Mouse (Mus musculus) liver, adult 2 months (tissue): ENCODE measurements at regions not wholly inside any gene's neighbourhood (a gene's known extent, or its start where the extent isn't known, plus 50 kb on each side); places are given as distances from the start of the nearest gene placed in this dataset.

Source experiments
- DNase-seq: peaks from one replicate; pipeline ENCODE4 v3.0.0-alpha.2; 2011; ENCODE audit warnings: low read depth, low spot score; ENCODE audit errors: extremely low read depth
- H3K27ac ChIP-seq: fragments of 200-500 bp; replicated peaks from 2 replicates; pipeline ENCODE4 v1.5.1; 2012; ENCODE audit warnings: low read depth, mild to moderate bottlenecking, control low read depth, inconsistent platforms, low read length; ENCODE audit not compliant: insufficient read depth
- H3K27me3 ChIP-seq: fragments of 200-500 bp; 2 replicates; pipeline ENCODE4 v1.6.1; 2012; ENCODE audit warnings: mild to moderate bottlenecking, moderate library complexity, low read length, inconsistent platforms; ENCODE audit not compliant: control insufficient read depth, insufficient read depth
- H3K36me3 ChIP-seq: fragments of 200-500 bp; 2 replicates; pipeline ENCODE4 v1.6.1; 2012; ENCODE audit warnings: low read length, inconsistent platforms; ENCODE audit not compliant: control insufficient read depth, insufficient read depth
- H3K4me1 ChIP-seq: fragments of 200-500 bp; 2 replicates; pipeline ENCODE4 v1.6.1; 2011; ENCODE audit warnings: low read length; ENCODE audit not compliant: control insufficient read depth, insufficient read depth
- H3K4me3 ChIP-seq: fragments of 200-500 bp; 2 replicates; pipeline ENCODE4 v1.5.1; 2011; ENCODE audit warnings: low read depth, mild to moderate bottlenecking, control low read depth, low read length, moderate library complexity; ENCODE audit not compliant: insufficient read depth
- H3K79me2 ChIP-seq: fragments of 200-500 bp; 2 replicates; pipeline ENCODE4 v1.6.1; 2012; ENCODE audit warnings: inconsistent platforms, mild to moderate bottlenecking, low read length, moderate library complexity; ENCODE audit not compliant: control insufficient read depth, insufficient read depth
- H3K9ac ChIP-seq: fragments of 200-500 bp; 2 replicates; pipeline ENCODE4 v1.6.1; 2012; ENCODE audit warnings: low read depth, mild to moderate bottlenecking, control low read depth, inconsistent platforms, low read length
- CTCF ChIP-seq: fragments of 200-500 bp; IDR thresholded peaks from 2 replicates; pipeline ENCODE4 v1.5.1; 2011; ENCODE audit warnings: low read depth, low read length, control low read depth
- POLR2A ChIP-seq: fragments of 200-500 bp; IDR thresholded peaks from 2 replicates; pipeline ENCODE4 v1.6.1; 2011; ENCODE audit warnings: low read length, control low read depth; ENCODE audit not compliant: insufficient read depth; ENCODE audit errors: extremely low read depth
- WGBS: fragments of 180-500 bp; shearing (Covaris S2); methylation state at CpG from one replicate; pipeline ENCODE4 v1.1.7; 2018; 5-methylcytosine and 5-hydroxymethylcytosine counted together

DNA sequence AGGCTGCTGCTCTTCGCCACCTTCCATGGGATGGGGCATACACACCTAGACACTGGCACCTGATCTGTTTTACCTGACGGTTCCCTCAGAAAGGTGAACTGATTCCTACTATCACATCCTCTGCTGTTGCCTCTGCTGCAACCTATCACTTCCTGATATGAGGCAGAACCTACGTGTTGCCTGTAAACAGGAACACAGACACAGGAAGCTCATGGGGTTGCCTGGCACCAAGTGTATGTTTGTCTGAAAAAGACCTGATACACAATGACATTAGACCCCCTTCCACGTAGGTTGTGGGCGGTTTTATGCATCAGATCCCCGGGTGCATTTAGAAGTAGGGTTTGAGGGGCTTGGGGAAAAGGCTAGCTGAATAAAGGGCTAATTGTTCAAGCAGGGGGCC is 190.0 kb upstream of the Eef2kmt start:
- Histone ChIP-seq H3K4me1 (no peaks in the 10 kb centered on the region), H3K36me3 (no peaks in the 10 kb centered on the region), H3K79me2 (no peaks in the 10 kb centered on the region), H3K27me3 (no peaks in the 10 kb centered on the region; the same call in 1 of the 2 replicates), H3K4me3 (no peak overlapping the region), H3K27ac (no peak overlapping the region), H3K9ac (no peak overlapping the region)
- WGBS: 54% methylated on average over 6 of the region's 6 CpGs
- TF ChIP-seq POLR2A (no peak), CTCF (no peak)
- DNase-seq: no peak

DNA sequence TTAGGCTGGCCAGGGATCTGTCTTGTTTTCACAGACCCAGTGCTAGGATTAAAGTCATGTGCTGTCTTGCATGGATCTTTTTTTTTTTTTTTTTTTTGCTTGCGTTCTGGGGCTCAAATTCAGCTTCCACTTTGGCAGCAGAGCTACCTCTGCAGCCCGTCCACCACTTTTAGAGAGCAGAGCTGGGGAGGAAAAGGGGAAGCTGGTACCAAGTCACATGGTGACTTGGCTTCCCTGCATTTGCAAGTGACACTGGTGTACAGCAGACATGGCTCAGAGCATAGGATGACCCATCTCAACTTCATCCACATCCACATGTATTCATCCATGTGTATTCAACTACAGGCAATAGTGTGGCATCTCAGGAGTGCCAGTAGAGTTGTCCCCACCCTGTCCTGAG is 189.0 kb upstream of the Eef2kmt start:
- TF ChIP-seq CTCF (no peak), POLR2A (no peak)
- H3K4me1 ChIP-seq: no peaks in the 10 kb centered on the region
- no peak overlapping the region for H3K9ac ChIP-seq
- H3K79me2 ChIP-seq: no peaks in the 10 kb centered on the region
- H3K4me3 ChIP-seq: no peak overlapping the region
- WGBS: 50% methylated on average over 2 of the region's 2 CpGs
- no peak for DNase-seq
- H3K27me3 ChIP-seq: no peaks in the 10 kb centered on the region; the same call in 1 of the 2 replicates
- no peak overlapping the region for H3K27ac ChIP-seq
- H3K36me3 ChIP-seq: no peaks in the 10 kb centered on the region

DNA sequence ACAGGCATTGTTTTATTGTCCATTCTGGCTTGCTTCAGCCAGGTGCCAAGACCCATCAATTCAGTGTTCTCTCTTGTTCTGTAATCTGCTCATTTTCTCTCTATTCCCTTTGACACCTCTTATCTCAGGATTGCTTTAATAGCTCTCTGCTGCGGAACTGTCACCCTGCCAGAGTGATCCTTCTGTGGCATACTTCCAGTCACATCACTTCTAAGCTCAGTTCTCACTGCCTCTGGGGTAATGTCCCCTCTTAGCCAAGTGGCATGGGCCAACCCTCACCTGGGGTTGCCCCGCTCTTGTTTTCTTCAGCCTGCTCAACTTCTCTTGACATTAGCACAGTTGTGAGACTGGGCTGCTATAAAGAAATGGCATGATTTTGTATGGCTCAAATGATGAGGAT is 183.9 kb upstream of the Eef2kmt start:
- Histone ChIP-seq H3K79me2 (no peaks in the 10 kb centered on the region), H3K9ac (no peak overlapping the region)
- 80% methylated on average over 2 of the region's 2 CpGs for WGBS

DNA sequence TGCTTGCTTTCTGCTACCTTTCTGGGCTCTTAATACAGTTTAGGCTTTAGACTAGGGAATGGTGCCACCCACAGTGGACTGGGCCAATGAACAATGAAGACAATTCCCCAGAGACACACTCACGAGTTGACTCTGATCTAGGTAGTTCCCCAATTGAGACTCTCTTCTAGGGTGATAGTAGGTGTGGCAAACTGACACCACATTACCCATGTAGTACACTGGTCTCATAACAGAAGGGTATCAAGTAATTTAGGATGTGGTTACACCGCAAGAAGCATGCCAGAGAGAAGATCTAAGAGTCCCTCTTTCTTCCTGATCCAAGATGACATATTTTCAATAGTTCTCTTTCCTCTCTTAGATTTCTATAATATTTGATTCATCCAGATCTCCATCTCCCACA is 182.6 kb upstream of the Eef2kmt start:
- H3K79me2 ChIP-seq: no peaks in the 10 kb centered on the region
- H3K27me3 ChIP-seq: no peaks in the 10 kb centered on the region; the same call in 1 of the 2 replicates
- WGBS: 82% methylated on average over 2 of the region's 2 CpGs
- no peaks in the 10 kb centered on the region for H3K36me3 ChIP-seq
- no peak overlapping the region for H3K27ac ChIP-seq
- H3K9ac ChIP-seq: no peak overlapping the region
- TF ChIP-seq CTCF (no peak), POLR2A (no peak)
- no peak for DNase-seq
- H3K4me3 ChIP-seq: no peak overlapping the region
- H3K4me1 ChIP-seq: no peaks in the 10 kb centered on the region

More for the DNA sequence above, 183.9 kb upstream of the Eef2kmt start:
- no peak for DNase-seq
- no peaks in the 10 kb centered on the region; the same call in 1 of the 2 replicates for H3K27me3 ChIP-seq
- H3K4me3 ChIP-seq: no peak overlapping the region
- no peak overlapping the region for H3K27ac ChIP-seq
- no peaks in the 10 kb centered on the region for H3K4me1 ChIP-seq
- TF ChIP-seq CTCF (no peak), POLR2A (no peak)
- no peaks in the 10 kb centered on the region for H3K36me3 ChIP-seq

DNA sequence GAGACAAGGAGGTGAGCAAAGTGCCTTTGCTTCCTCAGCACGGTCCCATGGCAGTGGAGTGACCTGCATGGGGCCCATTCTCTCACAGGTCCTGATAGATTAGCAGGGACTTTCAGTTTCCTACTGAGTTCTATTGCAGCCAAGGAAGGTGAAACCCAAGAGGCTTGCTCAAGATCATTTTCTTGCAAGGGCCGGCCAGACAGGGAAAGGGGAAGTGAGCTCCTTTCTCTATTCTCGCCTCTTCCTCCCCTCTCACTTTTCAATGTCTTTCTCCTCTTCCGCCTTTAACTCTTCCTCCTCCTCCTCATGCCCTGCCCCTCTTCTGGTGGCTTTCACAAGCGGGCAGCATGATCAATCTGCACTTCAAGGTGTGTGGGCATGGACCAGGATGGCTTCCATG is 175.9 kb upstream of the Eef2kmt start:
- no peaks in the 10 kb centered on the region for H3K27me3 ChIP-seq
- H3K4me1 ChIP-seq: peaks cover 2% of the 10 kb centered on the region; the same call in 1 of the 2 replicates
- H3K9ac ChIP-seq: no peak overlapping the region
- H3K4me3 ChIP-seq: no peak overlapping the region
- WGBS: 70% methylated on average over 5 of the region's 5 CpGs
- TF ChIP-seq POLR2A (no peak), CTCF (no peak)
- no peaks in the 10 kb centered on the region for H3K79me2 ChIP-seq
- no peak overlapping the region for H3K27ac ChIP-seq
- no peaks in the 10 kb centered on the region for H3K36me3 ChIP-seq
- DNase-seq: no peak

DNA sequence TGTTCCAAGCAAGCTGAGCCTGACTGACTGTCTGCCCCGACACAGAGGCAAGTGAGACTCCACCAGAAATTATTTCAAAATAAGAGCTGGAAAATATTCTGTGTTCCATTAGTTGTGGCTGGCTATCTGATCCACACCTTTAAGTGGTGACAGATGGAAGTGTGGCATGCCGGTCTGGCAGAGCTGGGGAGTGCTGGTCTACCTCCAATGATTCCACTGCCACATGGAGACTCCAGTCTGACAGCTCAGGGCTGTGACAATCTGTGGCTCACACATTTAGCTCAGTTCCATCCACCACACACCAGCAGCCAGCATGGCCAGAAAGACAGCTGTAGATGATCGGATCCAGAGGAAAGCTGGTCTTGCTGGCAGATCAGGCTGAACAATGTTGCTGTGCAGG is 175.3 kb upstream of the Eef2kmt start:
- 77% methylated on average over 3 of the region's 3 CpGs for WGBS

More for the DNA sequence above, 175.3 kb upstream of the Eef2kmt start:
- no peak for DNase-seq
- H3K9ac ChIP-seq: no peak overlapping the region
- no peaks in the 10 kb centered on the region for H3K36me3 ChIP-seq
- H3K27ac ChIP-seq: no peak overlapping the region
- TF ChIP-seq POLR2A: no peak
- TF ChIP-seq CTCF: no peak
- peaks cover 2% of the 10 kb centered on the region; the same call in 1 of the 2 replicates for H3K4me1 ChIP-seq
- no peak overlapping the region for H3K4me3 ChIP-seq
- H3K27me3 ChIP-seq: no peaks in the 10 kb centered on the region
- H3K79me2 ChIP-seq: no peaks in the 10 kb centered on the region
